Mouse (Mus musculus): Measurements from ENCODE around the gene Gm5134.

DNA sequence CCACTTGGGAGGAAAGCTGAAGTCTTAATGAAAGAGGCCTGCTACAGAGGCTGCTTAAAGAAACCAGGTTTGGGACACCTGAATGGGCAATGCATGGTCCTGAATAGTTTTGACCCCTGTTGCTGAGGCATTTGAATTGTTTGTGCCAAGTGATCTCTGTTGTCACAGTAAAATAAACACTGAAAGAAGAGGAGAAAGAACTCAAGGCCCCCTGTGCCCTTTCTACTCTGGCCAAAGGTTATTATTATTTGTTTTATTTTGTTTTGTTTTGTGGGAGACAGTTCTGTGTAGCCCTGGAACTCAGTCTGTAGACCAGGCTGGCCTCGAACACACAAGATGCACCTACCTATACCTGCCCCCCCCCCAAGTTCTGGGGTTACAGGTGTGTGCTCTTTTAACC is 19.3 kb upstream of the Gm5134 start:
- TF ChIP-seq EP300 (IDR thresholded peaks at IDR 0.05; ENCODE audit: low read depth) (no peak), CTCF (IDR thresholded peaks at IDR 0.05; ENCODE audit: low read depth) (no peak)

Data from liver, postnatal 0 days (tissue).